Mouse (Mus musculus): ENCODE results near the gene Rrn3. TPM values are rescaled to one million over a fixed set of nuclear protein-coding genes. Genes with fewer than 3 reads are reported as not detected.

The Rrn3 gene
- polyA plus RNA-seq, 1 experiment from 2014 or later, result 123 TPM

DNA sequence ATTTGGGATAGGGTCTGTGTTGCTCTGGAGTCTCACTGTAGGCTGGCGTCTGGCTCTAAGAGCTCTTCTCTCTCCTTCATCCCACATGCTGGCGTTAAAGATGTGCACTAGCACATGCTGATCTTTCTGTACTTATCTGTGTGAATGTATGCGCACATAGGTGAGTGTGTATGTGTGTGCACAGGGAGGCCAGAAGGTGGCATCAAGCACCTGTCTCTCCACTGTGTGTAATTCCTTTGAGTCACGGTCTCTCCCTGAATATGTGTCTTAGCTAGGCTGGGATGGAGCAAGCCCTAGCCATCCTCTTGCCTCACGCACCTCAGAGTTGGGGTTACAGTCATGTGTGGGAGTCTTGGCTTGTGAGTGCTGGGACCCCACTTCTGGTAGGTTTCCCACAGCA lies 40.3 kb downstream of the Rrn3 start:
- Histone ChIP-seq H3K36me3 (ENCODE audit: control insufficient read depth, insufficient read depth, low read length) (no peaks in the 10 kb centered on the region), H3K27me3 (ENCODE audit: control insufficient read depth, insufficient read depth, low read length) (no peaks in the 10 kb centered on the region), H3K4me2 (replicated peaks; ENCODE audit: low read depth, low read length) (no peak overlapping the region), H3K9me3 (ENCODE audit: control insufficient read depth, low read length) (no peaks in the 10 kb centered on the region), H3K4me1 (replicated peaks; ENCODE audit: control insufficient read depth, insufficient read depth, low read length) (0 out of 2 replicates have a peak, but pooled peaks cover 3% of the 10 kb centered on the region), H3K4me3 (ENCODE audit: low read depth, low read length) (no peak overlapping the region), H3K27ac (ENCODE audit: low read depth, low read length) (no peak overlapping the region), H3K9ac (ENCODE audit: low read depth, low read length) (no peak overlapping the region)
- 98% methylated on average over 5 of the region's 5 CpGs for WGBS
- no peak for ATAC-seq (ENCODE audit: low FRiP score)
- no peak for DNase-seq (ENCODE audit: low spot score)

DNA sequence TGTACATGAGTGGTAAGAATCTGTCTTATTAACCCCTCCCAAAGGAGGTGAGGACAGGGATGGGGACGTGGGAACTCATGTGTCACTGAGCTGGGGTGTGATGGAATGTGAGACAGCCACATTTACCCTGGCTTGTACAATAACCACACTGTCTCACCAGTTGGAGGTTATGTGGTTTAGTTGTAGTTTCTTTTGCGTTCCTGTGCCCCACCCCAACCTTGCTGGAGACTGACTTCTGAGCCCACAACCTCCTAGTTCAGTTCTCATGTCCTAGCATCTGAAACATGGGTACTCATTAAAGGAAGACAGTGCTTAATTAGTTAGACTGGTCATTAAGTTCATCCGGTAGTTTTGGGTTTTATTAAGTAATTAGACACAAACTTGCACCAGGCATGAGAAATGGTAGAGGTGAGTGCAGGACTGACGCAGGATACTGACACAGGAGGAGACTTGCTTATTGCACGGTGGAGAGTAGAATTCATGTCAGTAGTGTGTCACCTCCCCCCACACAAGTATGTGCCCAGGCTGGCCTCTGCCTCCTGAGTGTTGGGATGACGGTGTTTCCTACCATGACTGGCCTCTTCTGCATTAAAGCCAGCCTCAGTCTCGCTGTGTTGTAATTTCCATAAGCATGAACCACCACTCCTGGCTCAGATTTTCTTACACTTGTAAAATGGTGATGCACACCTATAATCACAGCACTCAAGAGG lies 45.4 kb downstream of the Rrn3 start:
- Histone ChIP-seq H3K4me2 (replicated peaks; ENCODE audit: low read depth, low read length) (no peak overlapping the region), H3K9ac (ENCODE audit: low read depth, low read length) (no peak overlapping the region), H3K36me3 (ENCODE audit: control insufficient read depth, insufficient read depth, low read length) (peaks cover 6% of the 10 kb centered on the region; the same call in 1 of the 2 replicates), H3K9me3 (ENCODE audit: control insufficient read depth, low read length) (no peaks in the 10 kb centered on the region), H3K4me3 (ENCODE audit: low read depth, low read length) (no peak overlapping the region), H3K27ac (ENCODE audit: low read depth, low read length) (no peak overlapping the region), H3K4me1 (replicated peaks; ENCODE audit: control insufficient read depth, insufficient read depth, low read length) (no peaks in the 10 kb centered on the region), H3K27me3 (ENCODE audit: control insufficient read depth, insufficient read depth, low read length) (no peaks in the 10 kb centered on the region)
- ATAC-seq (ENCODE audit: low FRiP score) (no peak), DNase-seq (ENCODE audit: low spot score) (no peak)
- whole genome bisulfite sequencing, result 85% methylated on average over 7 of the region's 7 CpGs

DNA sequence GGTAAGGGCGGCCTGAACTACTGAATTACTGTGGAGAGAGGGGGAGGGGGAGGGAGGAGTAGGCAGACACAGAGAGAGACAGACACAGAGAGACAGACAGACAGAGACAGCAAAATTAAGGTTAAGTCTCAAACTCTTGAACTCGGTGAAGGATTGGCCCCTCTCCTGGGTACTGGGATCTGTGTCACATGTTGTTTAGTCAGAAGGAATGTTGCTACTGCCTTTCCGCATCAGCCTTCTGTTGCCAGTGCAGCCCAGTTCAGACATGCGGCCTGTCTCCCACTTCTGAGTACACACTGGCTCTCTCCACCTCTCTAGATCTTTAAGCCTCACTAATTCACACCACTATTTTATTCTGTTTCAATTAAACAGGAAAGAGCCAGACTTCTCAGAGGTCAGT lies 46.0 kb downstream of the Rrn3 start:
- Histone ChIP-seq H3K9ac (ENCODE audit: low read depth, low read length) (no peak overlapping the region), H3K4me1 (replicated peaks; ENCODE audit: control insufficient read depth, insufficient read depth, low read length) (no peaks in the 10 kb centered on the region), H3K9me3 (ENCODE audit: control insufficient read depth, low read length) (no peaks in the 10 kb centered on the region), H3K27me3 (ENCODE audit: control insufficient read depth, insufficient read depth, low read length) (no peaks in the 10 kb centered on the region), H3K4me2 (replicated peaks; ENCODE audit: low read depth, low read length) (no peak overlapping the region), H3K4me3 (ENCODE audit: low read depth, low read length) (no peak overlapping the region), H3K27ac (ENCODE audit: low read depth, low read length) (no peak overlapping the region), H3K36me3 (ENCODE audit: control insufficient read depth, insufficient read depth, low read length) (peaks cover 9% of the 10 kb centered on the region; the same call in 1 of the 2 replicates)
- no peak for DNase-seq (ENCODE audit: low spot score)
- ATAC-seq (ENCODE audit: low FRiP score), result no peak
- 91% methylated on average over 4 of the region's 4 CpGs for WGBS

DNA sequence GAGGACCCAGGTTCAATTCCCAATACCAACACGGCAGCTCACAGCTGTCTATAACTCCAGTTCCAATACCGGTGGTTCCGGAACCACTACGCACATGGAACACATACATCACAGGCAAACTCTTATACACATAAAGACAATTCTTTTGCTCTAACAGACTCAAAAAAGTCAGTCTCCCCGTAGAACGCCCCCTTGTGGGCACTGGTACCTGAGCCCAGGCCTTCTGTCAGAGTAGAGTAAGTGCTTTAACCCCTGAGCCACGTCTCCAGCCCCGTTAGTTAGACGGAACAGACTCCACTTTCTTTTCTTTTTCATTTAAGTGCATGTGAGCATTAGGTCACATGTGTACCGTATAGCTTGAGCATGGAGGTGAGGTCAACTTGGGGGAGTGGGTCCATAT lies 49.9 kb downstream of the Rrn3 start:
- Histone ChIP-seq H3K27me3 (ENCODE audit: control insufficient read depth, insufficient read depth, low read length) (no peaks in the 10 kb centered on the region), H3K36me3 (ENCODE audit: control insufficient read depth, insufficient read depth, low read length) (peaks cover 14% of the 10 kb centered on the region), H3K4me2 (replicated peaks; ENCODE audit: low read depth, low read length) (no peak overlapping the region), H3K9ac (ENCODE audit: low read depth, low read length) (no peak overlapping the region), H3K9me3 (ENCODE audit: control insufficient read depth, low read length) (no peaks in the 10 kb centered on the region), H3K4me3 (ENCODE audit: low read depth, low read length) (no peak overlapping the region), H3K4me1 (replicated peaks; ENCODE audit: control insufficient read depth, insufficient read depth, low read length) (no peaks in the 10 kb centered on the region), H3K27ac (ENCODE audit: low read depth, low read length) (no peak overlapping the region)
- DNase-seq (ENCODE audit: low spot score) (no peak), ATAC-seq (ENCODE audit: low FRiP score) (no peak)
- 88% methylated on average over 10 of the region's 10 CpGs for WGBS

DNA sequence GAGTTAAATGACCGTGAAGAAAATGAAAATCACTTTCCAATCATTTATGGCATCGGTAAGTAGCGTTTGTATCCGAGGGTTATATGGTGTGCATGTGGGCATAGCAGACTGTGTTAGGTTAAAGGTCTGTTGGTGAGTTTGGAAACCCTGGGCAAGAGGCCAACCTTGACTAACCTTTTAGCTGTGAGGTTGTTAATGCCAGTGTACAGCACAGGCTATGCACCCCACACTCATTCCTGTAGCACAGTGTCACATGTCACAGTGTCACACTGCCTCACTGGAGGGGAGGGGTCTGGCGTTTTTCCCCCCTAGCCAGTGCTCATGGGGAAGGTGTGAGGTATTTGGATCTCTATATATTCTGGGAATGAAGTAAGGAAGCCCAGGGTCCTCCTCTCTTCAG lies 51.1 kb downstream of the Rrn3 start:
- ATAC-seq (ENCODE audit: low FRiP score) (no peak), DNase-seq (ENCODE audit: low spot score) (no peak)
- H3K9ac ChIP-seq (ENCODE audit: low read depth, low read length), result no peak overlapping the region
- H3K27me3 ChIP-seq (ENCODE audit: control insufficient read depth, insufficient read depth, low read length), result no peaks in the 10 kb centered on the region
- 87% methylated on average over 5 of the region's 5 CpGs for WGBS
- H3K9me3 ChIP-seq (ENCODE audit: control insufficient read depth, low read length), result no peaks in the 10 kb centered on the region
- H3K4me2 ChIP-seq (replicated peaks; ENCODE audit: low read depth, low read length), result no peak overlapping the region
- no peak overlapping the region for H3K27ac ChIP-seq (ENCODE audit: low read depth, low read length)
- H3K36me3 ChIP-seq (ENCODE audit: control insufficient read depth, insufficient read depth, low read length), result peaks cover 17% of the 10 kb centered on the region
- H3K4me1 ChIP-seq (replicated peaks; ENCODE audit: control insufficient read depth, insufficient read depth, low read length), result no peaks in the 10 kb centered on the region
- H3K4me3 ChIP-seq (ENCODE audit: low read depth, low read length), result no peak overlapping the region

DNA sequence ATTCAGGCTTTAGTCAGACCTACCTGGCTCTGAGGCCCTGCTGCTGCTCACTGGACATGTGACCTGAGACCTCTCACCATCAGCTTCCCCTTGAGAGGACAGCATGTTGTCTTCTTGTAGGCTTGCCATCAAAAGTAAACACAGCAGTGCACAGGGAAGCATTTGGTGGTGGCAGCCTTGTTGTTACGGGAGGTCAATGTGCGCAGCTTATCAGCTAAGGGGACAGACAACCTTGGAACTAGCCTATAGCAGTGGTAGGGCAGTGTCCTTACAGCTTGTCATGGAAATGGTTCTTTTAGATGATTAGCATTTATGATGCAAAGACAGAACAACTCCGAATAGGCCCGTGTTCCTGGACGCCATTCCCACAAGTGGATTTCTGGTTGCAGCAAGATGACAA lies 53.9 kb downstream of the Rrn3 start:
- no peaks in the 10 kb centered on the region for H3K27me3 ChIP-seq (ENCODE audit: control insufficient read depth, insufficient read depth, low read length)
- H3K4me3 ChIP-seq (ENCODE audit: low read depth, low read length), result no peak overlapping the region
- H3K27ac ChIP-seq (ENCODE audit: low read depth, low read length), result no peak overlapping the region
- WGBS, result 95% methylated on average over 5 of the region's 5 CpGs
- no peak for ATAC-seq (ENCODE audit: low FRiP score)
- H3K9me3 ChIP-seq (ENCODE audit: control insufficient read depth, low read length), result no peaks in the 10 kb centered on the region
- no peak overlapping the region for H3K4me2 ChIP-seq (replicated peaks; ENCODE audit: low read depth, low read length)
- DNase-seq (ENCODE audit: low spot score), result no peak
- no peak overlapping the region for H3K9ac ChIP-seq (ENCODE audit: low read depth, low read length)
- no peaks in the 10 kb centered on the region for H3K4me1 ChIP-seq (replicated peaks; ENCODE audit: control insufficient read depth, insufficient read depth, low read length)
- peaks cover 14% of the 10 kb centered on the region; the same call in 1 of the 2 replicates for H3K36me3 ChIP-seq (ENCODE audit: control insufficient read depth, insufficient read depth, low read length)

DNA sequence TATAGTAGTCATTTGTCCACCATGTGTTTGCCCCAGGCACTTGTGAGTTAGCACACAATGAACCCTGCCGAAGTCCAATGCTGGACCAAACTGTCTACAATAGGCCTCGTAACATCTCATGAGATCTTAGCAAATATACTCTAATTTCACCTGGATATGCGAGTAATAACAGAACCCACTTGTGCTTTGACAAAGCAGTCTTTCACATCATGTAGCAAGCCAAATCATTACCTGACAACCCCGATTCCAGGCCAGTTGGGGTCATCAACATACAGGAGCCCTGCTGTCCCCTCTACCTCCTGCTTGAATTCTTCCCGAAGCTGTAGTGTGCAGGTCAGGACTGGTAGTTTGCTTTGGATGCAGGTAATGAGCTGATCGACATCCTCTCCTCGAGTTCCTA lies 59.5 kb downstream of the Rrn3 start:
- 90% methylated on average over 7 of the region's 7 CpGs for WGBS
- Histone ChIP-seq H3K27ac (ENCODE audit: low read depth, low read length) (no peak overlapping the region), H3K4me2 (replicated peaks; ENCODE audit: low read depth, low read length) (no peak overlapping the region), H3K27me3 (ENCODE audit: control insufficient read depth, insufficient read depth, low read length) (no peaks in the 10 kb centered on the region), H3K4me1 (replicated peaks; ENCODE audit: control insufficient read depth, insufficient read depth, low read length) (no peaks in the 10 kb centered on the region), H3K4me3 (ENCODE audit: low read depth, low read length) (no peak overlapping the region), H3K9me3 (ENCODE audit: control insufficient read depth, low read length) (no peaks in the 10 kb centered on the region), H3K36me3 (ENCODE audit: control insufficient read depth, insufficient read depth, low read length) (peaks cover 5% of the 10 kb centered on the region; the same call in 1 of the 2 replicates), H3K9ac (ENCODE audit: low read depth, low read length) (no peak overlapping the region)
- ATAC-seq (ENCODE audit: low FRiP score), result no peak
- no peak for DNase-seq (ENCODE audit: low spot score)

DNA sequence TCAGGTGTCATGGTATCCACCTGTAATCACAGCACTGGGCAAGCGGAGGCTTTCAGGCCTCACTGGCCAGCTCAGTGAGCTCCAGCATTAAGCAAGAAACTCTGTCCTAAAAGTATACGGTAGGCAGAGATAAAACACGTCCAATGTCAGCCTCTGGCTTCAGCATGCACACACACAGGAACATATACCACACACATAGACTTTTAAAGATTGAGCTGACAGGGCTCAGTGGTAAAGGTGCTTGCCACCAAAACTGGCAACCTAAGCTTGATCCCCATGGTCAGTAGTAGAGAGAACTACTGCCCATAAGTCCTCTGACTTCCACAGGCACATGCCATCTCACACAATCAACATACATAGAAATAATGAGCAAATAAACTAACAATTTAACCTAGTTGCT lies 60.4 kb downstream of the Rrn3 start:
- Histone ChIP-seq H3K9ac (ENCODE audit: low read depth, low read length) (no peak overlapping the region), H3K36me3 (ENCODE audit: control insufficient read depth, insufficient read depth, low read length) (peaks cover 3% of the 10 kb centered on the region; the same call in 1 of the 2 replicates), H3K9me3 (ENCODE audit: control insufficient read depth, low read length) (no peaks in the 10 kb centered on the region), H3K4me2 (replicated peaks; ENCODE audit: low read depth, low read length) (no peak overlapping the region), H3K4me1 (replicated peaks; ENCODE audit: control insufficient read depth, insufficient read depth, low read length) (no peaks in the 10 kb centered on the region), H3K27ac (ENCODE audit: low read depth, low read length) (no peak overlapping the region), H3K27me3 (ENCODE audit: control insufficient read depth, insufficient read depth, low read length) (no peaks in the 10 kb centered on the region), H3K4me3 (ENCODE audit: low read depth, low read length) (no peak overlapping the region)
- DNase-seq (ENCODE audit: low spot score), result no peak
- ATAC-seq (ENCODE audit: low FRiP score), result no peak
- WGBS, result 94% methylated on average over 3 of the region's 3 CpGs

DNA sequence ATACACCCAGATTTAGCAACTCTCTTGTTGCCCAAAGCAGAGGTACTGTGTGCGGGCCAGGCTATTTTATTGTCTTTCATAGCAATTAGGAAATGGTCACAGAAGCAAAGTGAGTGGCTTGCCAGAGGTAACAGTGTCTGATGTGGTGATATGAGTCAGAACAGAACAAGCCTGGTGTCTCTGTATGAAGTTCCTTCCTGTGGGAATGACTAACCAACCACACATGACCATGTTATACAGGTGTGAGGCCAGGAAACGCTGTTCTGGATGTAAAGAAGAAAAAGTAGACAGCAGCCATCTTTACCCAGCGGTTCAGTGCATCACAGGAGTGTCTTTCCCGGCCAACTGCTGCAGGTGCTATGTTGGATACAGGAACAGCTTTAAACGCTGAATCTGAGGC lies 64.5 kb downstream of the Rrn3 start:
- no peak for DNase-seq (ENCODE audit: low spot score)

More for the DNA sequence above, 64.5 kb downstream of the Rrn3 start:
- no peak overlapping the region for H3K27ac ChIP-seq (ENCODE audit: low read depth, low read length)
- ATAC-seq (ENCODE audit: low FRiP score), result no peak
- 98% methylated on average over 5 of the region's 5 CpGs for WGBS
- peaks cover 2% of the 10 kb centered on the region; the same call in 1 of the 2 replicates for H3K36me3 ChIP-seq (ENCODE audit: control insufficient read depth, insufficient read depth, low read length)
- no peaks in the 10 kb centered on the region for H3K27me3 ChIP-seq (ENCODE audit: control insufficient read depth, insufficient read depth, low read length)
- H3K9me3 ChIP-seq (ENCODE audit: control insufficient read depth, low read length), result no peaks in the 10 kb centered on the region
- H3K9ac ChIP-seq (ENCODE audit: low read depth, low read length), result no peak overlapping the region
- no peak overlapping the region for H3K4me3 ChIP-seq (ENCODE audit: low read depth, low read length)
- H3K4me1 ChIP-seq (replicated peaks; ENCODE audit: control insufficient read depth, insufficient read depth, low read length), result no peaks in the 10 kb centered on the region
- no peak overlapping the region for H3K4me2 ChIP-seq (replicated peaks; ENCODE audit: low read depth, low read length)
